Mouse (Mus musculus): ENCODE measurements around the gene Ssh2. TPM values are rescaled to one million over a fixed set of nuclear protein-coding genes. Genes with fewer than 3 reads are reported as not detected.

The Ssh2 gene
- polyA plus RNA-seq, 2 experiments = 7.7 to 10.0 TPM

GRCm38 (mm10) chr11:77485229-77485628, 269.1 kb downstream of the Ssh2 start:
- 0 out of 2 replicates have a peak, but pooled peaks cover 3% of the 10 kb centered on the region for H3K36me3 ChIP-seq (ENCODE audit: control insufficient read depth, insufficient read depth, low read length)
- H3K4me3 ChIP-seq (replicated peaks; ENCODE audit: low read length) = no peak overlapping the region
- WGBS = 18% methylated on average over 6 of the region's 6 CpGs
- no peaks in the 10 kb centered on the region for H3K9me3 ChIP-seq (ENCODE audit: control insufficient read depth, low read length)
- ATAC-seq (ENCODE audit: low FRiP score, low read depth) (no peak; the same call in 1 of the 2 replicates), DNase-seq (ENCODE audit: low spot score) (peak; percentile 63)
- no peaks in the 10 kb centered on the region for H3K27me3 ChIP-seq (ENCODE audit: control insufficient read depth, insufficient read depth, low read length)
- peak overlapping the region; percentile 34 for H3K4me2 ChIP-seq (replicated peaks; ENCODE audit: low read depth, low read length, severe bottlenecking)
- H3K4me1 ChIP-seq (ENCODE audit: control insufficient read depth, insufficient read depth, low read length) = peaks cover 46% of the 10 kb centered on the region
- H3K27ac ChIP-seq (replicated peaks; ENCODE audit: low read depth, low read length) = peak overlapping the region; percentile 65; the same call in 1 of the 2 replicates
- no peak for TF ChIP-seq POLR2A (IDR thresholded peaks at IDR 0.05; ENCODE audit: borderline replicate concordance, extremely low read depth, insufficient read depth, insufficient read length)
- no peak overlapping the region for H3K9ac ChIP-seq (ENCODE audit: low read depth, low read length, severe bottlenecking)

GRCm38 (mm10) chr11:77486798-77487197, 270.7 kb downstream of the Ssh2 start:
- H3K36me3 ChIP-seq (ENCODE audit: control insufficient read depth, insufficient read depth, low read length) = 0 out of 2 replicates have a peak, but pooled peaks cover 3% of the 10 kb centered on the region
- no peak overlapping the region for H3K4me3 ChIP-seq (replicated peaks; ENCODE audit: low read length)
- H3K9ac ChIP-seq (ENCODE audit: low read depth, low read length, severe bottlenecking) = no peak overlapping the region
- 0 out of 2 replicates have a peak overlapping the region, but pooled peaks have one; percentile 7 for H3K4me2 ChIP-seq (replicated peaks; ENCODE audit: low read depth, low read length, severe bottlenecking)
- peaks cover 53% of the 10 kb centered on the region for H3K4me1 ChIP-seq (ENCODE audit: control insufficient read depth, insufficient read depth, low read length)
- H3K9me3 ChIP-seq (ENCODE audit: control insufficient read depth, low read length) = no peaks in the 10 kb centered on the region
- no peak overlapping the region for H3K27ac ChIP-seq (replicated peaks; ENCODE audit: low read depth, low read length)
- H3K27me3 ChIP-seq (ENCODE audit: control insufficient read depth, insufficient read depth, low read length) = no peaks in the 10 kb centered on the region
- TF ChIP-seq POLR2A (IDR thresholded peaks at IDR 0.05; ENCODE audit: borderline replicate concordance, extremely low read depth, insufficient read depth, insufficient read length) = no peak
- peak; percentile 48 for DNase-seq (ENCODE audit: low spot score)
- 42% methylated on average over 5 of the region's 5 CpGs for whole genome bisulfite sequencing
- no peak for ATAC-seq (ENCODE audit: low FRiP score, low read depth)

GRCm38 (mm10) chr11:77488771-77489581, 272.9 kb downstream of the Ssh2 start:
- 2% methylated on average over 28 of the region's 55 CpGs for WGBS
- no peak for ATAC-seq (ENCODE audit: low FRiP score, low read depth)
- Histone ChIP-seq H3K9me3 (ENCODE audit: control insufficient read depth, low read length) (no peaks in the 10 kb centered on the region), H3K9ac (ENCODE audit: low read depth, low read length, severe bottlenecking) (peak overlapping the region; percentile 86), H3K27ac (replicated peaks; ENCODE audit: low read depth, low read length) (peak overlapping the region; percentile 52; the same call in 1 of the 2 replicates), H3K4me2 (replicated peaks; ENCODE audit: low read depth, low read length, severe bottlenecking) (peak overlapping the region; percentile 95), H3K4me1 (ENCODE audit: control insufficient read depth, insufficient read depth, low read length) (peaks cover 60% of the 10 kb centered on the region), H3K36me3 (ENCODE audit: control insufficient read depth, insufficient read depth, low read length) (0 out of 2 replicates have a peak, but pooled peaks cover 3% of the 10 kb centered on the region), H3K27me3 (ENCODE audit: control insufficient read depth, insufficient read depth, low read length) (no peaks in the 10 kb centered on the region), H3K4me3 (replicated peaks; ENCODE audit: low read length) (peak overlapping the region; percentile 80)
- TF ChIP-seq POLR2A (IDR thresholded peaks at IDR 0.05; ENCODE audit: borderline replicate concordance, extremely low read depth, insufficient read depth, insufficient read length) = no peak
- DNase-seq (ENCODE audit: low spot score) = no peak

GRCm38 (mm10) chr11:77489591-77490235, 273.6 kb downstream of the Ssh2 start, which contains the start of gene Ankrd13b:
Ankrd13b (minus strand) TSS chr11:77489678.
- TF ChIP-seq POLR2A (IDR thresholded peaks at IDR 0.05; ENCODE audit: borderline replicate concordance, extremely low read depth, insufficient read depth, insufficient read length) = no peak
- 0 out of 2 replicates have a peak, but pooled peaks cover 3% of the 10 kb centered on the region for H3K36me3 ChIP-seq (ENCODE audit: control insufficient read depth, insufficient read depth, low read length)
- peak within 1 kb of the TSS; percentile 80 for H3K4me3 ChIP-seq (replicated peaks; ENCODE audit: low read length)
- H3K9me3 ChIP-seq (ENCODE audit: control insufficient read depth, low read length) = no peaks in the 10 kb centered on the region
- WGBS = 1% methylated on average over 27 of the region's 87 CpGs
- ATAC-seq (ENCODE audit: low FRiP score, low read depth) (0 out of 2 replicates have a peak, but pooled peaks have one; percentile 17), DNase-seq (ENCODE audit: low spot score) (peak; percentile 84)
- H3K27me3 ChIP-seq (ENCODE audit: control insufficient read depth, insufficient read depth, low read length) = no peaks in the 10 kb centered on the region
- peak within 1 kb of the TSS; percentile 52 for H3K27ac ChIP-seq (replicated peaks; ENCODE audit: low read depth, low read length)
- peaks cover 64% of the 10 kb centered on the region for H3K4me1 ChIP-seq (ENCODE audit: control insufficient read depth, insufficient read depth, low read length)
- peak within 1 kb of the TSS; percentile 86 for H3K9ac ChIP-seq (ENCODE audit: low read depth, low read length, severe bottlenecking)
- H3K4me2 ChIP-seq (replicated peaks; ENCODE audit: low read depth, low read length, severe bottlenecking) = peak within 1 kb of the TSS; percentile 95

GRCm38 (mm10) chr11:77490451-77490850, 274.4 kb downstream of the Ssh2 start:
- no peak for ATAC-seq (ENCODE audit: low FRiP score, low read depth)
- Histone ChIP-seq H3K27ac (replicated peaks; ENCODE audit: low read depth, low read length) (peak overlapping the region; percentile 80), H3K4me2 (replicated peaks; ENCODE audit: low read depth, low read length, severe bottlenecking) (peak overlapping the region; percentile 95), H3K9ac (ENCODE audit: low read depth, low read length, severe bottlenecking) (no peak overlapping the region), H3K4me1 (ENCODE audit: control insufficient read depth, insufficient read depth, low read length) (peaks cover 64% of the 10 kb centered on the region), H3K36me3 (ENCODE audit: control insufficient read depth, insufficient read depth, low read length) (0 out of 2 replicates have a peak, but pooled peaks cover 3% of the 10 kb centered on the region), H3K4me3 (replicated peaks; ENCODE audit: low read length) (peak overlapping the region; percentile 80), H3K9me3 (ENCODE audit: control insufficient read depth, low read length) (no peaks in the 10 kb centered on the region), H3K27me3 (ENCODE audit: control insufficient read depth, insufficient read depth, low read length) (no peaks in the 10 kb centered on the region)
- TF ChIP-seq POLR2A (IDR thresholded peaks at IDR 0.05; ENCODE audit: borderline replicate concordance, extremely low read depth, insufficient read depth, insufficient read length) = no peak
- no peak for DNase-seq (ENCODE audit: low spot score)
- WGBS = 67% methylated on average over 6 of the region's 6 CpGs
